8 mouse cellular contexts compared by ENCODE assay signal in the genomic region with DNA sequence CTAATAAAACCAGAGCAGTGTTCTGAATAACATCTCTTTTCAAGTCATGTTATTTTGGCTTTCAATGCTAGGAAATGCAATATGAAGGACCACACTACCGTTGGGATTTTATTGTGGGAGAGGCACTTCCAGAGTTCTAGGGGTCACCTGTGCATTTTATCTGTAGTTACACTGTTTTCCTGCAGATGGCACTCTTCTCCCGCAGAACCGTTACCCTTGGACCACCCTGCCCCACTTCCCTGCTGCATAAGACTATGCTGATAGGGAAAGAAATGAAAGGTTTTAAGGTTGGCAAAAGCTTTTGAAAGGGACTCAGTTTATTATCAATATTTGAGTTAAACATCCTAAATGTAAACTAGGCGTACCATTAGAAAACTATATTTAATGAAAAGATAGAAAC. TPM values are rescaled to one million over a fixed set of nuclear protein-coding genes. Genes with fewer than 3 reads are reported as not detected.
A peak's percentile ranks its signal among the peaks of the same experiment; 100 is the strongest.
DNase-seq lines count a peak whose midpoint lies in the region; ATAC-seq and TF ChIP-seq lines count a peak whose summit lies in the region.

No protein-coding gene starts in this region.

- peak; percentile 42 for DNase-seq in adrenal gland, postnatal 14 days
- DNase-seq in adrenal gland, adult 8-10 months, result no peak
- DNase-seq in spleen, adult 2 months (ENCODE audit: low read depth in 1 of 2, low spot score in 2 of 2), result peak in 1 of 2 experiments; percentile 11
- no peak for DNase-seq in spleen, adult 18-20 months
- peak; percentile 79 for DNase-seq in embryonic facial prominence, embryonic 11.5 days (ENCODE audit: low spot score)
- DNase-seq in lung, postnatal 25 days (ENCODE audit: low spot score), result peak; percentile 32
- peak; percentile 47 for DNase-seq in right cerebral cortex, postnatal 14 days

- no peak overlapping the region for H3K4me3 ChIP-seq in spleen, adult 2 months (ENCODE audit: extremely low read depth, insufficient read depth, insufficient read length)
- no peak overlapping the region for H3K4me3 ChIP-seq in embryonic facial prominence, embryonic 11.5 days (ENCODE audit: low read depth, low read length)
- no peak overlapping the region for H3K4me3 ChIP-seq in intestine, embryonic 15.5 days (replicated peaks)

- H3K4me2 ChIP-seq in embryonic facial prominence, embryonic 11.5 days (ENCODE audit: low read depth, low read length), result no peak overlapping the region
- no peak overlapping the region for H3K4me2 ChIP-seq in intestine, embryonic 15.5 days (replicated peaks)

- H3K9ac ChIP-seq in embryonic facial prominence, embryonic 11.5 days (replicated peaks; ENCODE audit: low read length), result no peak overlapping the region
- no peak overlapping the region for H3K9ac ChIP-seq in intestine, embryonic 15.5 days

- H3K4me1 ChIP-seq in spleen, adult 2 months (ENCODE audit: control insufficient read depth, insufficient read depth, insufficient read length), result no peaks in the 10 kb centered on the region
- H3K4me1 ChIP-seq in embryonic facial prominence, embryonic 11.5 days (ENCODE audit: control insufficient read depth, insufficient read depth, low read length), result no peaks in the 10 kb centered on the region
- H3K4me1 ChIP-seq in intestine, embryonic 15.5 days (replicated peaks), result no peaks in the 10 kb centered on the region

- H3K9me3 ChIP-seq in embryonic facial prominence, embryonic 11.5 days (replicated peaks; ENCODE audit: control insufficient read depth, low read length), result no peaks in the 10 kb centered on the region
- no peaks in the 10 kb centered on the region for H3K9me3 ChIP-seq in intestine, embryonic 15.5 days

- WGBS in spleen, adult 2 months, result 29% methylated on average over 4 of the region's 4 CpGs
- 21% methylated on average over 4 of the region's 4 CpGs for WGBS in embryonic facial prominence, embryonic 11.5 days
- WGBS in intestine, embryonic 15.5 days, result 16% methylated on average over 4 of the region's 4 CpGs

- H3K27me3 ChIP-seq in spleen, adult 2 months (ENCODE audit: control insufficient read depth, insufficient read depth, low read length), result no peaks in the 10 kb centered on the region
- H3K27me3 ChIP-seq in embryonic facial prominence, embryonic 11.5 days (ENCODE audit: control insufficient read depth, insufficient read depth, low read length), result no peaks in the 10 kb centered on the region
- no peaks in the 10 kb centered on the region for H3K27me3 ChIP-seq in intestine, embryonic 15.5 days (replicated peaks)

- H3K36me3 ChIP-seq in spleen, adult 2 months (ENCODE audit: control insufficient read depth, insufficient read depth, low read length), result no peaks in the 10 kb centered on the region
- H3K36me3 ChIP-seq in embryonic facial prominence, embryonic 11.5 days (replicated peaks; ENCODE audit: control insufficient read depth, insufficient read depth, low read depth, low read length), result no peaks in the 10 kb centered on the region
- H3K36me3 ChIP-seq in intestine, embryonic 15.5 days, result no peaks in the 10 kb centered on the region

- H3K27ac ChIP-seq in spleen, adult 2 months (ENCODE audit: insufficient read depth, low read length), result no peak overlapping the region
- H3K27ac ChIP-seq in embryonic facial prominence, embryonic 11.5 days (replicated peaks; ENCODE audit: low read depth, low read length), result no peak overlapping the region
- no peak overlapping the region for H3K27ac ChIP-seq in intestine, embryonic 15.5 days

- ATAC-seq in embryonic facial prominence, embryonic 11.5 days (replicated peaks; ENCODE audit: insufficient number of reproducible peaks, low FRiP score, low TSS enrichment, low read depth), result no peak
- ATAC-seq in intestine, embryonic 15.5 days, result peak; percentile 71

- no peak for TF ChIP-seq POLR2A in spleen, adult 2 months (IDR thresholded peaks at IDR 0.05; ENCODE audit: low read depth, low read length)

- TF ChIP-seq CTCF in spleen, adult 2 months (IDR thresholded peaks at IDR 0.05; ENCODE audit: extremely low read depth, insufficient read depth, insufficient read length, insufficient replicate concordance), result peak; percentile 58; the same call in 1 of the 2 replicates

RNA-seq across cellular contexts. Expression of gene Paqr3, which starts 14.6 kb away (rescaled TPM):
- 3.1 and 4.1 TPM in 2 replicates for total RNA-seq in adrenal gland, postnatal 14 days (2021)
- 1 to 10 TPM; 6.9 to 8.8 (median 7.5) TPM for total RNA-seq in adrenal gland, adult 8-10 months (2022)
- 1.4 and 2.6 TPM in 2 replicates for polyA plus RNA-seq in spleen, adult 2 months (2012; rRNA removed)
- 9.3 and 10.4 TPM in 2 replicates for polyA plus RNA-seq in embryonic facial prominence, embryonic 11.5 days (2014; fragmentation: Nextera tagmentation; extraction: Ambion mirVana)
- polyA plus RNA-seq in intestine, embryonic 15.5 days (2015; fragmentation: Nextera tagmentation; extraction: Ambion mirVana), result 2.3 and 2.4 TPM in 2 replicates

Comparison
In these comparisons a context has a peak if more than half of its experiments do, and no peak if none do; other contexts are left out.
1. DNase-seq: peak in adrenal gland, postnatal 14 days (single experiment), embryonic facial prominence, embryonic 11.5 days (single experiment), lung, postnatal 25 days (single experiment) and right cerebral cortex, postnatal 14 days (single experiment); none in adrenal gland, adult 8-10 months (single experiment) and spleen, adult 18-20 months (0 of 2).